Mouse (Mus musculus) mouse embryonic stem cell (cell line): ENCODE measurements around the gene Srebf2.
"Not testable (repeated sequence)": the region's sequence is repeated elsewhere in the genome, so short reads cannot be mapped to it uniquely, and the experiment has no call there.

Experiments
- in situ Hi-C, 2 experiments: fragments of 300-500 bp; cut with MboI; formaldehyde crosslinking; loops; 1 replicate in 1 of 2; 3 replicates in 1 of 2; pipeline ENCODE4 v1.14.3; 2019 to 2020; ENCODE audit warnings: low sequenced_read_pairs in 2 of 2, low pct_unique_long_range_greater_than_20kb in 1 of 2, mixed read lengths in 1 of 2; ENCODE audit not compliant: unreplicated experiment in 1 of 2

The Srebf2 gene

DNA sequence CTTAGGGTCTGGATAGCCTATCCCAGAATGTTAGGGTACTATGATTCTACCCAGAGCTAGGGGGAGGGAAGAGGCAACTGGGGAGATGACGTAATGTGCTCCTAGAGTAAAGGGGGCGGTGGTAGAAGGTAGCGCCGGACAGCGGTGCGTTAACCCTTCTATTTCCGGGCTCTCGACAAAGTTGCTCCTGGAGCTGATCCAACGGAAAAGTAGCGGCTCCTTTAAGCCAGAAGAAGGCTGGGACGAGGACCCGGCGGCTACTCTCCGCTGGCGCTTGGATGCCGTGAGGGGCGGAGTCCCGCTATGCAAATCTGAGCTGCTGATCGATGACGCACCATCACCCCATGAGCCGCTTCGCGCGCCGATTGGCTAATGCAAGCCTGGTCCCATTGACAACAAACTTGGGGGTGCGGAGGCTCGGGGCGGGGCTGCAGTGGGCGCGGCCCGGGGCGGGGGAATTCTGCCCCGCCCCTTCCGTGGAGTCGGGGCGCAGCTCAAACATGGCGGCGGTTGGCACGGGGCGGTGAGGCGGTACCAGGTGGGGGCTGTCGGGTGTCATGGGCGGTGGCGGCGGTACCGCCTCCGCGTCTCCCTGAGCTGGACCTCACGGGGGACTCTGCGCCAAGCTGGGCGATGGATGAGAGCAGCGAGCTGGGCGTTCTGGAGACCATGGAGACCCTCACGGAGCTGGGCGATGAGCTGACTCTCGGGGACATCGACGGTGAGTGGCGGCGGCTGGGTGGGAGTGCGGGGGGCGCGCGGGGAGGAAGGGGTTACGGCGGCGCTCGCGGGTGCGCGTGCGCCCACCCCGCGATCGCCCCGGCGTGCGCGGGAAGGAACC lies at the start of gene Srebf2:
Srebf2 (plus strand) TSS at position 412 of the 841 bp plus-strand sequence.
- in situ Hi-C loops: no loop called here

DNA sequence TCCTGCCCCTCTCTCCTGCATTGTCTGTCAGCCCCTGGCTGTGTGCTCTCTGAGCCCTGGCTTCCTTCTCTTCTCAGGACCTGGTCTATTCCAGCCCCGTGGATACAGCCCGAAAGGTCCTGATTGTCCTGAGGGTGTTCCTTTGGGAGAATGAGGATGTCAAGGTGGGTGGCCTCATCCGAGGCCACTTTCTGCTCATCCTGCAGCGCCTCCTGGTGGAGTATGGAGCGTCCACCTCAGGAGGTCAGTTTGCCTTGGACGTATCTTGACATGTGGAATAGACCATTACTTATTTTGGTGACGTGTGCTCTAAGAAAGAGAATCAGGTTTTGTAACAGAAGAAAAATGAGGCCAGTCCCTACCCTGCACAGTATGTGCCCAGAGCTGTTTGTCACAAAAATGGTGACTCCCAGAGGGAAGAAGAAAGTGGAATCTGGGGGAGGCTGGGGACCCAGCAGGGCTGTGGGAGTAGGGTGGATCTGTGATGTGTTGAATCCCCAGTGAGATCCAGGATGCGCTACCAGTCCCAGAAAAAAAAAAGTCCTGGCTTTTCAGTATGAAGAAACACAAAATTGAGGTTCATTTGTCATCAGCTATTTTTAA lies 39.9 kb upstream of the Srebf2 start:
- in situ Hi-C loops: no loop called here

GRCm38 (mm10) chr15:82120544-82120943 lies 26.4 kb upstream of the Srebf2 start:
- in situ Hi-C loops: no loop called here

GRCm38 (mm10) chr15:82126690-82127089 lies 20.3 kb upstream of the Srebf2 start:
- in situ Hi-C loops: not testable (repeated sequence)

DNA sequence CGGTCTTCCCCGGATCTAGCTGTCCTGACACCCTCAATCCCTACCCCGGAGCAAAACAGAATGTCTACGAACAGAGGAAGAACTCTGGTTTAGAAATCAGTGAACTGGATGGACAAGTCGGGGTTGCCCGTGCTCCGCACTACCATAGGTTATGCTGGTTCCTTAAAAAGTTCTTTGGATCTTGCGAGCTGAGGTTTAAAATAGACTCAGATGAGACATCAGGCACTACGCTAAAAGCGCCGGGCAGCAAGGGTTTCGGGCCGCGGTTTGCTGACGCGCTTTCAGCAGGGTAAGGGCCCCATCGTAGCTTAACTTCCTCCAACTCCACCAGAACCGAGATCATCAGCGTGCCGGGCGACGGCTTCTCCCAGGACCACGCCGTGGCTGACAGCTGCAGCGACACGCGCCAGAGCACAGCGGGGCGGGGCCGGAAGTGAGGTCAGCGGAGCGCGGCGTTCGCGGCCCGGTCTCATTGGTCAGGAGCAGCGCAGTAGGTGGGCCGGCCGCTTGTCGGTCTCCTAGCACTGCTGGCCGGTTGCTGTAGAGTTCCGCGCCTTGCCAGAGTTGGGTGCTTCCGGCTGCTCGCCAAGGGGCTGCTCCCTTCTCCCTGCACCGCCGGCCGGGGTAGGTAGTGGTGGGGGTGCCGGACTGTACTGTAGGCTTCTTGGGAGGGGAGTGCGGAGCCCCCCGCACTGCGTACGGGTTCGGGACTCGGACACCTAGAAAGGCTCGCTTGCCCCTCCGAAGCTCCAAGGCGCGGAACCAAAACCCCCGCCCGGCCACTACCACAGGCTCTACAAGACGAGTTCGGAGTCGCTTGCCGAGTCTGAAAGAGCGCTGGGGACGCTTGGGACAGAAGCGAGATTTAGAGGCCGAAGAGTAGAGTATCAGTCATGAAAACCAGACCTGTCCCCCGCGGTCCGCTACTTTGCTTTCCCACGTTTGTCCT lies 19.3 kb upstream of the Srebf2 start, which contains the start of gene Ccdc134:
Ccdc134 (plus strand) TSS at position 497 of the 949 bp plus-strand sequence.
- in situ Hi-C loops: no loop called here

- in situ Hi-C loops: no loop called here
Measured at GRCm38 (mm10) chr15:82128398-82128797, 18.6 kb upstream of the Srebf2 start.

GRCm38 (mm10) chr15:82130599-82130998 lies 16.4 kb upstream of the Srebf2 start:
- in situ Hi-C loops: loop anchor here in 1 of 2 experiments (10.0 kb wide), 1 partner anchor 104 kb away; no protein-coding TSS in a partner anchor

- in situ Hi-C loops: loop anchor here in 1 of 2 experiments (10.0 kb wide), 1 partner anchor 99 kb away; no protein-coding TSS in a partner anchor
Measured at GRCm38 (mm10) chr15:82135372-82135771, 11.6 kb upstream of the Srebf2 start.

- in situ Hi-C loops: loop anchor here in 1 of 2 experiments (10.0 kb wide), 1 partner anchor 96 kb away; no protein-coding TSS in a partner anchor
Measured at GRCm38 (mm10) chr15:82138565-82138964, 8.4 kb upstream of the Srebf2 start.

- in situ Hi-C loops: loop anchor here in 1 of 2 experiments (10.0 kb wide), 1 partner anchor 96 kb away; no protein-coding TSS in a partner anchor
Measured at GRCm38 (mm10) chr15:82139196-82139595, 7.8 kb upstream of the Srebf2 start.

DNA sequence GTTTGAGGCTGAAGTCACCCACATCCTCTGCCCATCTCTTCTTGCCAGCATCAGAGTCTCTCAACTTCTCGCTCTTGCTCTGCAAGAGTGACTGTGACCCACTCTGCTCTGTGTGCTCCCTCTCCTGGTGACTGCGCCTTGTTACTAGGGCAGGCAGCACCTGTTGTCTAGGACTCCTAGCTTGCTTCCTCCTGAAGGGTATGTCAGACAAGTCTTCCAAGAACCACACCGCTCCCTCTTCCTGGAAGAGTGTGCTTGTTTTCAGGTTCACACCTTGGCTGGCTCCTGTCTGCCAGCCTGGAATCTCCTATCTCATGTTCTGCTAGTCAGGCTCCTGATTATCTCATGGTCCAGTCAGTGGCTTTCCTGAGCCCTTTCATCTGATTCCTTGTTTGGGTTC lies 6.6 kb upstream of the Srebf2 start:
- in situ Hi-C loops: no loop called here

DNA sequence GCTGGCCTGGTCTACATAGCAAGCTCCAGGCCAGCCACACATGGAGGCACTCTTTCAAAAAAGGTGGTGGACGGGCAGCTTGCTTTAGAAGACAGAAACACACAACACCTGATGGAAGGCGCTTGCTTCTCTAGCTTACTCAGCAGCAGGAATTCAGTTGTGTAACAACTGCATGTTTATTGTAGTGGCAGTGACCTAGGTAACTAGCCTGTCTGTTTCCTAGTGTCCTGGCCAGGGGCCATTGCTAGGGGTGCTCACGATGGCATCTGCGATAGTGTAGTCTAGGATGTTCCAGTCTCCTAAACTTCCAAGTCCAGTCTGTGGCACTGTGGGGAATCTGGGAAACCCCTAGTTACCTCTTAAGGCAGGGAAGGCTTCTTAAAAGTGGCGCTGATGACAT lies 2.8 kb upstream of the Srebf2 start:
- in situ Hi-C loops: no loop called here

DNA sequence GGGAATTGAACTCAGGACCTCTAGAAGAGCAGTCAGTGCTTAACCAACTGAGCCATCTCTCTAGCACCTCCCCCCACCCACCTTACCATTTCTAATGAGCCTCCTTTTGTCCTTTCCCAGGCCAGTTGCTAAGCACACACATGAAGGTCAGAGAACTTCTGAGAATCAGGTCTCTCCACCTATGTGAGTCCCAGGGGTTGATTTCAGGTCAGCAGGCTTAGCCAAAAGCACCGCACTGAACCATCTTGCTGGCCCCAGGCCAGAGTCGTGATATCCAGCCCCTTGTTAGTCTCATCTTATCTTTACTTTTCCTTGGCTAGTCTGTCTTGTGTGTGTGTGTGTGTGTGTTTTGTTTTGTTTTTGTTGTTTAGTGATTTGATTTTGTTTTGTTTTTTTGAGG lies 1.6 kb upstream of the Srebf2 start:
- in situ Hi-C loops: no loop called here

DNA sequence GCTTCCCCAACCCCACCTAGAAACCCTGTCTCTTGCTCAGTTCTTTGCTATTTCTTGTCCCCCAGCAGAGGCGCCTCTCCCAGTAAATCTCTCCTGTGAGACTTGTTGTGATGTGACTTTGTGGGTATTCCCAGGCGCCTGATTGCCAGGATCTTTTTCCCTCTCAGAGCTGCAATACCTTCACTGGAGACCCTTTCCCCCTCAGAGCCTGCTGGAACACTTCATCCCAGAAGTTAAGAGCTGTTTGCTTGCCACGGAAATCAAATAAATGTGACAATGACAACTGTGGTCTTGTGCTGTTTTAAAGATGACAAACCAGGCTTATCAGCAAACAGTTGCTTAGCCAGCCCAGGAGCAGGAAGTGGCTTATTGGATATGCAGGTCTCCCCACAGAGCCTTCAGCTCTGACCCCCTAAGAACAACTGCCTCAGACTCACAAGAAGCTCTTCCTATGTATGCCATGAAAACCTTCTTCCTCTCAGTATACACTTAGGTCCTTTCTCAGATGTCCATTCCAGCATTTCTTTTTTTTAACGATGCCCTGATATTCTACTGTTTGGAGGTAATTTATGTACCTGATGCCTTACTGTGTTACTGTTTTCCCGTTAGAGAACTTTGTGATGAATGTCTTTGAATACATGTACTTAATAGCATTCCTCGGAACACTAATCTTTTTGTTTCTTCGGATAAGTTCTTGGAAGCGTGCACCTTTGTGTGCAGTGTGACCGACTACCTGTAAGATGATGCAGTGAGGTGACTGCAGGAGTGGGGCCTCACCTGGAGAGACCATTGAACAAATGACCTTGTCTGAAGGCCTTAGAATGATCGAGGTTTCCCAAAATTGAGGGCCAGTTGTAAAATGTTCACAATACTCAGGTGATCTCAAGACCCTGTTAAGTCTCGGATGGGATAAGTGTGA lies 871 bp upstream of the Srebf2 start:
- in situ Hi-C loops: no loop called here

DNA sequence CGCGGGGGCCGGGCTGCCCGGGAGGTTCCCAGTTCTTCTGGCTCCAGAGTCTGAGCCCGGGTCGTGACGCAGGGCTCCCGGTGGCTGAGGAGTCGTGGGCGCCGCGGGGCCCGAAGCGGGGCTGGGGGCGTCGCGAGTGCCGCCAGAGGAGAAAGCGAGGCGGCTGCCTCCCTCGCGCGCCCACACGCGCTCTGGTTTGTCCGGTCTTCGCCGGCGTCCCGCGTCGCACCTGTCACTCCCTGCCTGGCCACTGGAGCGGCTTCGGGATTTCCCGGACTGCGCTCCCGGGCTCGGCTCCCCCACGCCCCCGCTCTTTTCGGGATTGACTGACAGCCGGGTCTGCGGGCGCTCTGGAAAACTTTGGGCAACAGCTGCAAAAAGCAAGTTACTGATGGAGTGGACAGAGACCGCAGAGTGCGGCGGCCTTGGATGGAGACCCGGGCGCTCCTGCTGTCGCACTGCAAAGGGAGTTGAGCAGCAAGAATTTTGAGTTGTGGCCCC lies 680 bp downstream of the Srebf2 start:
- in situ Hi-C loops: no loop called here

GRCm38 (mm10) chr15:82148510-82148911 lies 1.5 kb downstream of the Srebf2 start:
- in situ Hi-C loops: no loop called here

DNA sequence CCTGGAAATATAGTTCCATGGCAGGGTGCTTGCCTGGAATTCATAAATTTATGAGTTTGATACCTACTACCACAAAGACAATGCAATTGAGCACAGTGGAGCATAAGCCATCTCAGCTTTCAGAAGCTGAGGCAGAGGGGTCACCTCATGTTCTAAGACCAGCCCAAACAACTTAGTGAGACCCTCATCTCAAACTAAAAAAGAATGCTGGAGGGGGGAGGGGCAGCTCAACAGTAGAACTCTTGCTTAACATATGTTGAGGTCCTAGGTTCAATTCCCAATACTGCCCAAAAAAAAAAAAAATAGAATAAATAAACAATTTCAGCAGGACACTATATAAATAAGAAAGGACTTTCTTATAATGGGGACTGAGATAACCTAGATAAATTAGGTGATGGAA lies 3.1 kb downstream of the Srebf2 start:
- in situ Hi-C loops: no loop called here
